Mouse (Mus musculus): ENCODE results near the gene Dtx2.
A peak's percentile ranks its signal among the peaks of the same experiment; 100 is the strongest.

The Dtx2 gene

GRCm38 (mm10) chr5:135994725-135995687, at the start of gene Dtx2:
Dtx2 (plus strand) TSS chr5:135994800.
- peak; percentile 76 for DNase-seq (ENCODE audit: low read depth, low spot score)

GRCm38 (mm10) chr5:135945916-135946408, 48.6 kb upstream of the Dtx2 start:
- DNase-seq (ENCODE audit: low read depth, low spot score): peak; percentile 11

- DNase-seq (ENCODE audit: low read depth, low spot score): no peak
These were observed 48.0 kb upstream of the Dtx2 start for GRCm38 (mm10) chr5:135946621-135947020.

GRCm38 (mm10) chr5:135950710-135951412, 43.7 kb upstream of the Dtx2 start:
- DNase-seq (ENCODE audit: low read depth, low spot score): no peak

GRCm38 (mm10) chr5:135951660-135952059, 42.9 kb upstream of the Dtx2 start:
- no peak for DNase-seq (ENCODE audit: low read depth, low spot score)

GRCm38 (mm10) chr5:135952830-135953229, 41.8 kb upstream of the Dtx2 start:
- DNase-seq (ENCODE audit: low read depth, low spot score): no peak

GRCm38 (mm10) chr5:135956300-135957206, 38.0 kb upstream of the Dtx2 start:
- DNase-seq (ENCODE audit: low read depth, low spot score): no peak

- DNase-seq (ENCODE audit: low read depth, low spot score): peak; percentile 88
These were observed 37.2 kb upstream of the Dtx2 start for GRCm38 (mm10) chr5:135957207-135957974.

GRCm38 (mm10) chr5:135958367-135958766, 36.2 kb upstream of the Dtx2 start:
- DNase-seq (ENCODE audit: low read depth, low spot score): no peak

- DNase-seq (ENCODE audit: low read depth, low spot score): no peak
These were observed 34.7 kb upstream of the Dtx2 start for GRCm38 (mm10) chr5:135959911-135960310.

- no peak for DNase-seq (ENCODE audit: low read depth, low spot score)
These were observed 33.5 kb upstream of the Dtx2 start for GRCm38 (mm10) chr5:135960909-135961635.

GRCm38 (mm10) chr5:135962125-135962491, 32.5 kb upstream of the Dtx2 start:
- no peak for DNase-seq (ENCODE audit: low read depth, low spot score)

GRCm38 (mm10) chr5:135962492-135963279, 31.9 kb upstream of the Dtx2 start:
- peak; percentile 96 for DNase-seq (ENCODE audit: low read depth, low spot score)

- no peak for DNase-seq (ENCODE audit: low read depth, low spot score)
These were observed 31.3 kb upstream of the Dtx2 start for GRCm38 (mm10) chr5:135963280-135963627.

- DNase-seq (ENCODE audit: low read depth, low spot score): no peak
These were observed 29.1 kb upstream of the Dtx2 start for GRCm38 (mm10) chr5:135965501-135965930.

GRCm38 (mm10) chr5:135966866-135967265, 27.7 kb upstream of the Dtx2 start:
- DNase-seq (ENCODE audit: low read depth, low spot score): no peak

GRCm38 (mm10) chr5:135968781-135969180, 25.8 kb upstream of the Dtx2 start:
- DNase-seq (ENCODE audit: low read depth, low spot score): peak; percentile 36

GRCm38 (mm10) chr5:135970247-135970646, 24.4 kb upstream of the Dtx2 start:
- DNase-seq (ENCODE audit: low read depth, low spot score): no peak

GRCm38 (mm10) chr5:135971876-135972275, 22.7 kb upstream of the Dtx2 start:
- DNase-seq (ENCODE audit: low read depth, low spot score): no peak

Measured in retina, adult 2 months (tissue).